Mouse (Mus musculus): Measurements from ENCODE around the gene Cacna1d. TPM values are rescaled to one million over a fixed set of nuclear protein-coding genes. Genes with fewer than 3 reads are reported as not detected.

Cacna1d gene
- polyA plus RNA-seq, 1 experiment: 3.2 TPM

GRCm38 (mm10) chr14:30405456-30406225 lies 85.6 kb downstream of the Cacna1d start:
- WGBS: 10% methylated on average over 8 of the region's 8 CpGs
- Histone ChIP-seq H3K36me3 (ENCODE audit: control insufficient read depth, insufficient read depth, low read length) (no peaks in the 10 kb centered on the region), H3K4me3 (ENCODE audit: extremely low read depth, insufficient read depth, insufficient read length) (peak overlapping the region; percentile 34), H3K27ac (ENCODE audit: insufficient read depth, low read length) (0 out of 2 replicates have a peak overlapping the region, but pooled peaks have one; percentile 22), H3K4me1 (ENCODE audit: control insufficient read depth, insufficient read depth, insufficient read length) (peaks cover 4% of the 10 kb centered on the region; the same call in 1 of the 2 replicates), H3K27me3 (ENCODE audit: control insufficient read depth, insufficient read depth, low read length) (no peaks in the 10 kb centered on the region)
- DNase-seq (ENCODE audit: low read depth in 1 of 2, low spot score in 2 of 2): no peak
- TF ChIP-seq CTCF (IDR thresholded peaks at IDR 0.05; ENCODE audit: extremely low read depth, insufficient read depth, insufficient read length, insufficient replicate concordance) (no peak), POLR2A (IDR thresholded peaks at IDR 0.05; ENCODE audit: low read depth, low read length) (no peak)

GRCm38 (mm10) chr14:30378306-30378705 lies 112.9 kb downstream of the Cacna1d start:
- 70% methylated on average over 1 of the region's 1 CpGs for whole genome bisulfite sequencing
- H3K27me3 ChIP-seq (ENCODE audit: control insufficient read depth, insufficient read depth, low read length): no peaks in the 10 kb centered on the region
- no peak overlapping the region for H3K4me3 ChIP-seq (ENCODE audit: extremely low read depth, insufficient read depth, insufficient read length)
- H3K4me1 ChIP-seq (ENCODE audit: control insufficient read depth, insufficient read depth, insufficient read length): no peaks in the 10 kb centered on the region
- no peak for TF ChIP-seq CTCF (IDR thresholded peaks at IDR 0.05; ENCODE audit: extremely low read depth, insufficient read depth, insufficient read length, insufficient replicate concordance)
- TF ChIP-seq POLR2A (IDR thresholded peaks at IDR 0.05; ENCODE audit: low read depth, low read length): no peak
- DNase-seq (ENCODE audit: low read depth in 1 of 2, low spot score in 2 of 2): no peak
- H3K27ac ChIP-seq (ENCODE audit: insufficient read depth, low read length): no peak overlapping the region
- no peaks in the 10 kb centered on the region for H3K36me3 ChIP-seq (ENCODE audit: control insufficient read depth, insufficient read depth, low read length)

- WGBS: 68% methylated on average over 1 of the region's 1 CpGs
- no peaks in the 10 kb centered on the region for H3K36me3 ChIP-seq (ENCODE audit: control insufficient read depth, insufficient read depth, low read length)
- TF ChIP-seq CTCF (IDR thresholded peaks at IDR 0.05; ENCODE audit: extremely low read depth, insufficient read depth, insufficient read length, insufficient replicate concordance) (no peak), POLR2A (IDR thresholded peaks at IDR 0.05; ENCODE audit: low read depth, low read length) (no peak)
- H3K27me3 ChIP-seq (ENCODE audit: control insufficient read depth, insufficient read depth, low read length): no peaks in the 10 kb centered on the region
- H3K27ac ChIP-seq (ENCODE audit: insufficient read depth, low read length): no peak overlapping the region
- DNase-seq (ENCODE audit: low read depth in 1 of 2, low spot score in 2 of 2): no peak
- peaks cover 3% of the 10 kb centered on the region; the same call in 1 of the 2 replicates for H3K4me1 ChIP-seq (ENCODE audit: control insufficient read depth, insufficient read depth, insufficient read length)
- no peak overlapping the region for H3K4me3 ChIP-seq (ENCODE audit: extremely low read depth, insufficient read depth, insufficient read length)
Observed at GRCm38 (mm10) chr14:30372878-30373277, 118.4 kb downstream of the Cacna1d start.

- no peak for DNase-seq (ENCODE audit: low read depth in 1 of 2, low spot score in 2 of 2)
- 74% methylated on average over 2 of the region's 2 CpGs for WGBS
- peaks cover 3% of the 10 kb centered on the region; the same call in 1 of the 2 replicates for H3K4me1 ChIP-seq (ENCODE audit: control insufficient read depth, insufficient read depth, insufficient read length)
Observed at GRCm38 (mm10) chr14:30371070-30371469, 120.2 kb downstream of the Cacna1d start.

GRCm38 (mm10) chr14:30367074-30367473 lies 124.2 kb downstream of the Cacna1d start:
- no peaks in the 10 kb centered on the region for H3K27me3 ChIP-seq (ENCODE audit: control insufficient read depth, insufficient read depth, low read length)
- 85% methylated on average over 4 of the region's 4 CpGs for WGBS
- no peak overlapping the region for H3K27ac ChIP-seq (ENCODE audit: insufficient read depth, low read length)
- H3K36me3 ChIP-seq (ENCODE audit: control insufficient read depth, insufficient read depth, low read length): no peaks in the 10 kb centered on the region
- peaks cover 7% of the 10 kb centered on the region for H3K4me1 ChIP-seq (ENCODE audit: control insufficient read depth, insufficient read depth, insufficient read length)
- H3K4me3 ChIP-seq (ENCODE audit: extremely low read depth, insufficient read depth, insufficient read length): no peak overlapping the region
- TF ChIP-seq POLR2A (IDR thresholded peaks at IDR 0.05; ENCODE audit: low read depth, low read length): no peak
- no peak for TF ChIP-seq CTCF (IDR thresholded peaks at IDR 0.05; ENCODE audit: extremely low read depth, insufficient read depth, insufficient read length, insufficient replicate concordance)
- DNase-seq (ENCODE audit: low read depth in 1 of 2, low spot score in 2 of 2): no peak

More at GRCm38 (mm10) chr14:30371070-30371469, 120.2 kb downstream of the Cacna1d start:
- Histone ChIP-seq H3K36me3 (ENCODE audit: control insufficient read depth, insufficient read depth, low read length) (no peaks in the 10 kb centered on the region), H3K4me3 (ENCODE audit: extremely low read depth, insufficient read depth, insufficient read length) (no peak overlapping the region), H3K27ac (ENCODE audit: insufficient read depth, low read length) (no peak overlapping the region), H3K27me3 (ENCODE audit: control insufficient read depth, insufficient read depth, low read length) (no peaks in the 10 kb centered on the region)
- no peak for TF ChIP-seq CTCF (IDR thresholded peaks at IDR 0.05; ENCODE audit: extremely low read depth, insufficient read depth, insufficient read length, insufficient replicate concordance)
- TF ChIP-seq POLR2A (IDR thresholded peaks at IDR 0.05; ENCODE audit: low read depth, low read length): no peak

GRCm38 (mm10) chr14:30365866-30366265 lies 125.4 kb downstream of the Cacna1d start:
- no peak overlapping the region for H3K27ac ChIP-seq (ENCODE audit: insufficient read depth, low read length)
- TF ChIP-seq POLR2A (IDR thresholded peaks at IDR 0.05; ENCODE audit: low read depth, low read length) (no peak), CTCF (IDR thresholded peaks at IDR 0.05; ENCODE audit: extremely low read depth, insufficient read depth, insufficient read length, insufficient replicate concordance) (no peak)
- H3K36me3 ChIP-seq (ENCODE audit: control insufficient read depth, insufficient read depth, low read length): no peaks in the 10 kb centered on the region
- H3K4me3 ChIP-seq (ENCODE audit: extremely low read depth, insufficient read depth, insufficient read length): no peak overlapping the region
- H3K27me3 ChIP-seq (ENCODE audit: control insufficient read depth, insufficient read depth, low read length): no peaks in the 10 kb centered on the region
- DNase-seq (ENCODE audit: low read depth in 1 of 2, low spot score in 2 of 2): no peak
- peaks cover 10% of the 10 kb centered on the region for H3K4me1 ChIP-seq (ENCODE audit: control insufficient read depth, insufficient read depth, insufficient read length)
- 79% methylated on average over 5 of the region's 5 CpGs for WGBS
